9 mouse cellular contexts compared by ENCODE assay signal in the genomic region with DNA sequence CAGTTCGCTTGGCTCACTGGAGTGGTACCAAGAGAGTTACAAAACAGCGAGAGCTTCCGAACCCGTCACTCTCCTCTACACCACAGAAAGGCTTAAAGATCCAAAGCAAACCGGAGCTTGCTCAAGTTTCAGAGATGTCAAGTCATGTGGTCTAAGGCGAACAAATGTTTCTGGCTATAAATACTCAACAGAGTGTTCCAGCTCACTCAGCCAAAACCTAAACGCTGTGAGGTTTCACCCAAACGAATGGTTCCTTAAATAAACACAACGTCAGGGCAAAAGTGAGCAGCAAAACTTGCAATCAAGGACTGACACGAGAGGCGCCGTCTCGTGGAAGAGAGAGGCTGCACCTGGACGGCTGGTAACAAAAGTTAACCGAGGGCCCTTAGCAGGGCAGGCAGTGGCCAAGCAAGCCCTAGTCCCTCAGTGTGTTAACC.
DNase-seq lines count a peak whose midpoint lies in the region; ATAC-seq and TF ChIP-seq lines count a peak whose summit lies in the region.
"Had no signal": no experiment of that assay in that cellular context is flagged by ENCODE, and none has a peak within 500 bp of the region (broad histone marks: within the 10 kb centered on the region; RNA-seq: fewer than 3 reads in every experiment).

No protein-coding gene starts in this region.

- no peaks in the 10 kb centered on the region for H3K36me3 ChIP-seq in intestine, postnatal 0 days (ENCODE audit: control insufficient read depth, insufficient read depth)
- H3K36me3 ChIP-seq in intestine, embryonic 16.5 days (ENCODE audit: control insufficient read depth, insufficient read depth, low read length): no peaks in the 10 kb centered on the region
- no peaks in the 10 kb centered on the region for H3K36me3 ChIP-seq in CH12.LX (replicated peaks in 1 of 2; ENCODE audit: control insufficient read depth in 1 of 2, insufficient read depth in 1 of 2, low read length in 1 of 2)
- H3K36me3 ChIP-seq in midbrain, postnatal 0 days (ENCODE audit: insufficient read depth, low read length): no peaks in the 10 kb centered on the region
- H3K36me3 ChIP-seq: liver, embryonic 15.5 days had no signal

- no peaks in the 10 kb centered on the region for H3K4me1 ChIP-seq in intestine, postnatal 0 days (replicated peaks; ENCODE audit: control insufficient read depth, insufficient read depth, low read length)
- H3K4me1 ChIP-seq in intestine, embryonic 16.5 days (ENCODE audit: control insufficient read depth, insufficient read depth, low read length): no peaks in the 10 kb centered on the region
- peaks cover 21 to 74% of the 10 kb centered on the region in 2 experiments for H3K4me1 ChIP-seq in CH12.LX (ENCODE audit: control insufficient read depth in 1 of 2, insufficient read depth in 2 of 2)
- no peaks in the 10 kb centered on the region for H3K4me1 ChIP-seq in midbrain, postnatal 0 days (ENCODE audit: insufficient read depth, low read length)
- H3K4me1 ChIP-seq: liver, embryonic 15.5 days had no signal

- no peak for TF ChIP-seq POLR2A in CH12.LX (IDR thresholded peaks at IDR 0.05; ENCODE audit: low read depth, low read length)

- no peak overlapping the region for H3K27ac ChIP-seq in intestine, postnatal 0 days (ENCODE audit: low read depth, low read length)
- H3K27ac ChIP-seq in intestine, embryonic 16.5 days (ENCODE audit: low read length): no peak overlapping the region
- peak overlapping the region; percentile 97 for H3K27ac ChIP-seq in CH12.LX (ENCODE audit: insufficient read depth, low read depth)
- H3K27ac ChIP-seq in midbrain, postnatal 0 days (ENCODE audit: low read depth, low read length): no peak overlapping the region
- H3K27ac ChIP-seq: liver, embryonic 15.5 days had no signal

- H3K27me3 ChIP-seq in intestine, postnatal 0 days (replicated peaks; ENCODE audit: control insufficient read depth, insufficient read depth, low read length): no peaks in the 10 kb centered on the region
- no peaks in the 10 kb centered on the region for H3K27me3 ChIP-seq in intestine, embryonic 16.5 days (replicated peaks; ENCODE audit: control insufficient read depth, insufficient read depth, low read length)
- no peaks in the 10 kb centered on the region for H3K27me3 ChIP-seq in CH12.LX (replicated peaks)
- no peaks in the 10 kb centered on the region for H3K27me3 ChIP-seq in midbrain, postnatal 0 days (ENCODE audit: insufficient read depth, low read length)
- H3K27me3 ChIP-seq: liver, embryonic 15.5 days had no signal

- intact Hi-C loops in heart, postnatal 14 days (cut with DNase I): loop anchor here (10.0 kb wide), 1 partner anchor 121 kb away; no protein-coding TSS in a partner anchor

- DNase-seq in CH12.LX (ENCODE audit: extremely low read depth): peak; percentile 94
- DNase-seq in kidney, postnatal 4 days: peak; percentile 4 to 14
- peak; percentile 15 for DNase-seq in spleen, adult 12 weeks (ENCODE audit: low spot score)
- no peak for DNase-seq in midbrain, postnatal 0 days (ENCODE audit: low spot score)
- no peak for DNase-seq in heart, postnatal 14 days
- DNase-seq in cerebellum, adult 11 months: no peak

- no peaks in the 10 kb centered on the region for H3K79me2 ChIP-seq in CH12.LX (replicated peaks; ENCODE audit: control insufficient read depth, extremely low read depth, insufficient read depth, poor library complexity, severe bottlenecking)

- 60% methylated on average over 15 of the region's 15 CpGs for WGBS in intestine, postnatal 0 days
- 42% methylated on average over 15 of the region's 15 CpGs for WGBS in intestine, embryonic 16.5 days
- 89% methylated on average over 15 of the region's 15 CpGs for WGBS in midbrain, postnatal 0 days

- TF ChIP-seq CTCF in intestine, postnatal 0 days (IDR thresholded peaks at IDR 0.05; ENCODE audit: low read depth): peak; percentile 29
- TF ChIP-seq CTCF in CH12.LX (conservative IDR thresholded peaks at IDR 0.05 in 1 of 2, IDR thresholded peaks at IDR 0.05 in 1 of 2; ENCODE audit: low read depth in 2 of 2, low read length in 2 of 2): peak in 1 of 2 experiments; percentile 69; a peak in 2 of 4 replicates
- TF ChIP-seq CTCF in midbrain, postnatal 0 days (IDR thresholded peaks at IDR 0.05): no peak

- no peaks in the 10 kb centered on the region for H3K9me3 ChIP-seq in intestine, postnatal 0 days (ENCODE audit: control insufficient read depth)
- no peaks in the 10 kb centered on the region for H3K9me3 ChIP-seq in intestine, embryonic 16.5 days (ENCODE audit: control insufficient read depth, low read length)
- no peaks in the 10 kb centered on the region for H3K9me3 ChIP-seq in CH12.LX (replicated peaks; ENCODE audit: low read length)
- H3K9me3 ChIP-seq in midbrain, postnatal 0 days (ENCODE audit: low read length): no peaks in the 10 kb centered on the region
- H3K9me3 ChIP-seq: liver, embryonic 15.5 days had no signal

- no peak for ATAC-seq in intestine, postnatal 0 days
- ATAC-seq in intestine, embryonic 16.5 days: no peak
- ATAC-seq in midbrain, postnatal 0 days (ENCODE audit: low FRiP score): no peak

- in situ Hi-C loops in CH12.LX (cut with MboI; ENCODE audit: low pct_ligation_motif_present, low pct_unique_long_range_greater_than_20kb, low sequenced_read_pairs): loop anchor here (10.0 to 25.0 kb wide), 2 partner anchors 569 to 796 kb away; a partner anchor contains a TSS

- H3K4me3 ChIP-seq in intestine, postnatal 0 days (ENCODE audit: low read depth, low read length): no peak overlapping the region
- H3K4me3 ChIP-seq in intestine, embryonic 16.5 days (ENCODE audit: low read length): no peak overlapping the region
- H3K4me3 ChIP-seq in CH12.LX (replicated peaks in 1 of 3; ENCODE audit: low read depth in 2 of 3, low read length in 2 of 3, poor library complexity in 1 of 3): peak overlapping the region in 1 of 3 experiments; percentile 13
- H3K4me3 ChIP-seq in midbrain, postnatal 0 days (ENCODE audit: low read depth, low read length): no peak overlapping the region
- H3K4me3 ChIP-seq: liver, embryonic 15.5 days had no signal

- dilution Hi-C loops in CH12.LX (cut with MboI; ENCODE audit: extremely low pct_ligation_motif_present, extremely low pct_unique_long_range_greater_than_20kb, low sequenced_read_pairs): no loop called here

- peak; percentile 42 for TF ChIP-seq RAD21 in CH12.LX (IDR thresholded peaks at IDR 0.05; ENCODE audit: low read depth, low read length)

- H3K4me2 ChIP-seq in intestine, postnatal 0 days (replicated peaks; ENCODE audit: low read depth): no peak overlapping the region
- no peak overlapping the region for H3K4me2 ChIP-seq in intestine, embryonic 16.5 days (ENCODE audit: low read depth, low read length)
- peak overlapping the region; percentile 37; the same call in 1 of the 2 replicates for H3K4me2 ChIP-seq in CH12.LX (ENCODE audit: insufficient read depth, low read depth, poor library complexity, severe bottlenecking)
- no peak overlapping the region for H3K4me2 ChIP-seq in midbrain, postnatal 0 days (ENCODE audit: low read depth, low read length, poor library complexity, severe bottlenecking)
- H3K4me2 ChIP-seq: liver, embryonic 15.5 days had no signal

- TF ChIP-seq EP300 in CH12.LX (IDR thresholded peaks at IDR 0.05; ENCODE audit: low read length): peak; percentile 91

- H3K9ac ChIP-seq in intestine, postnatal 0 days (ENCODE audit: low read depth, low read length): no peak overlapping the region
- no peak overlapping the region for H3K9ac ChIP-seq in intestine, embryonic 16.5 days (ENCODE audit: low read depth, low read length)
- peak overlapping the region; percentile 12; the same call in 1 of the 2 replicates for H3K9ac ChIP-seq in CH12.LX (ENCODE audit: insufficient read depth, low read depth)
- no peak overlapping the region for H3K9ac ChIP-seq in midbrain, postnatal 0 days (replicated peaks; ENCODE audit: low read length, poor library complexity, severe bottlenecking)
- H3K9ac ChIP-seq: liver, embryonic 15.5 days had no signal

TF ChIP-seq in CH12.LX, 34 proteins besides CTCF, POLR2A, EP300 and RAD21 (continues in another document):
- TF ChIP-seq CHD1 (IDR thresholded peaks at IDR 0.05; ENCODE audit: low read depth, low read length) (0 out of 2 replicates have a peak, but pooled peaks have one; percentile 21), USF1 (IDR thresholded peaks at IDR 0.05; ENCODE audit: low read depth, low read length) (peak; percentile 61; the same call in 1 of the 2 replicates), MXI1 (IDR thresholded peaks at IDR 0.05; ENCODE audit: low read depth, low read length) (0 out of 2 replicates have a peak, but pooled peaks have one; percentile 55), SMC3 (IDR thresholded peaks at IDR 0.05; ENCODE audit: low read depth, low read length) (peak; percentile 74), NRF1 (IDR thresholded peaks at IDR 0.05; ENCODE audit: low read depth, low read length) (peak; percentile 41; the same call in 1 of the 2 replicates), ZKSCAN1 (IDR thresholded peaks at IDR 0.05; ENCODE audit: borderline replicate concordance, low read depth, low read length) (no peak), USF2 (conservative IDR thresholded peaks at IDR 0.05; ENCODE audit: low read depth, low read length) (no peak; the same call in 1 of the 2 replicates), KAT2A (IDR thresholded peaks at IDR 0.05; ENCODE audit: insufficient replicate concordance, low read length) (no peak), ZMIZ1 (IDR thresholded peaks at IDR 0.05; ENCODE audit: low read depth, low read length) (no peak), POLR2AphosphoS2 (IDR thresholded peaks at IDR 0.05; ENCODE audit: low read depth, low read length) (no peak), JUN (IDR thresholded peaks at IDR 0.05; ENCODE audit: insufficient read depth, low read depth, low read length) (peak; percentile 77), IRF4 (IDR thresholded peaks at IDR 0.05; ENCODE audit: low read depth, low read length) (peak; percentile 80), GABPA (IDR thresholded peaks at IDR 0.05; ENCODE audit: insufficient replicate concordance, low read depth, low read length) (no peak), MEF2A (IDR thresholded peaks at IDR 0.05; ENCODE audit: borderline replicate concordance, low read depth, low read length) (peak; percentile 100), RCOR1 (conservative IDR thresholded peaks at IDR 0.05; ENCODE audit: low read depth, low read length) (no peak; the same call in 1 of the 2 replicates), MAZ (IDR thresholded peaks at IDR 0.05; ENCODE audit: low read depth, low read length) (peak; percentile 38; the same call in 1 of the 2 replicates), MYC (IDR thresholded peaks at IDR 0.05; ENCODE audit: low read depth, low read length) (peak; percentile 86; the same call in 1 of the 2 replicates), ELF1 (IDR thresholded peaks at IDR 0.05; ENCODE audit: low read depth, low read length) (no peak), TCF12 (IDR thresholded peaks at IDR 0.05; ENCODE audit: low read depth, low read length) (peak; percentile 90; the same call in 1 of the 2 replicates), MAX (IDR thresholded peaks at IDR 0.05; ENCODE audit: low read length) (peak; percentile 70), NELFE (IDR thresholded peaks at IDR 0.05; ENCODE audit: low read depth, low read length) (no peak), CHD2 (IDR thresholded peaks at IDR 0.05; ENCODE audit: low read length) (peak; percentile 60)

Comparison
In these comparisons a context has a peak if more than half of its experiments do, and no peak if none do; other contexts are left out.
1. DNase-seq: peak in CH12.LX (single experiment), kidney, postnatal 4 days (2 of 2) and spleen, adult 12 weeks (single experiment); none in midbrain, postnatal 0 days (single experiment), heart, postnatal 14 days (0 of 2) and cerebellum, adult 11 months (single experiment).